Mouse (Mus musculus) kidney, adult 11 months (tissue): Measurements from ENCODE around the gene Cfap36.

ENCODE experiments used
- DNase-seq: peaks from one replicate; pipeline ENCODE4 v3.0.0; 2022

Gene Cfap36

DNA sequence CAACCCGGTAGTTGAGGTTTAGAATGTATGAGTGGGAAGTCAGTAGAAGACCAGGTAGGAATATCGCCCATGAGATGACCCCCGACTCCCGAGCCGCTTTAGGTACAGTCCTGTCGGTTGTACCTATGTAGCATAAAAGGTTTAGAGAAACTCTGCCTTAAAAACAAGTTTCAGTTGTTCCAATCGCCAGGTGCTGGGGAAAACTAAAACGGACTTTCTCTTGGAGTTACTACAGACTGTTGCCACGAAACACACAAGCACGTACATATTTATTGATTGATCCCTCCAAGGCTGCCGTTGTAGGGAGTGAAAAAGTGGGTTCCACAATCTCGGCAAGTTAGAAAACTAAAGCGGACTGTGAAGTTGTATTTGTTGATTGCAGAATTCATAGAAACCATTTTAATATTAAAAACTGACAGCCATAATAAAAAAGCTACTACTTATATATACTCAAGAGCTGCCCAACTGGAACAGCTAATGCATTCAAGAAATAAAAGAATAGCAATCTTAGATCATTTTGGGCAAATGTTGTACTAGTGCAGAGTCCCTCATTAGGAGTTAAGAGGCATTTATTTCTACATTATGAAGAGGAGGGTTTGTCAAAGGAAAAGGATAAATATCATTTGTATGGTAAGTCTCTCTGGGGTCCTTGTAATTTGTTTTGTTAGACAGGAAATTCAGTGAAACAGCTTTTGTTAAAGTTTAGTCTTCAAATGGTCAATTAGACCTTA, 73.3 kb downstream of the Cfap36 start:
- DNase-seq, result no peak

DNA sequence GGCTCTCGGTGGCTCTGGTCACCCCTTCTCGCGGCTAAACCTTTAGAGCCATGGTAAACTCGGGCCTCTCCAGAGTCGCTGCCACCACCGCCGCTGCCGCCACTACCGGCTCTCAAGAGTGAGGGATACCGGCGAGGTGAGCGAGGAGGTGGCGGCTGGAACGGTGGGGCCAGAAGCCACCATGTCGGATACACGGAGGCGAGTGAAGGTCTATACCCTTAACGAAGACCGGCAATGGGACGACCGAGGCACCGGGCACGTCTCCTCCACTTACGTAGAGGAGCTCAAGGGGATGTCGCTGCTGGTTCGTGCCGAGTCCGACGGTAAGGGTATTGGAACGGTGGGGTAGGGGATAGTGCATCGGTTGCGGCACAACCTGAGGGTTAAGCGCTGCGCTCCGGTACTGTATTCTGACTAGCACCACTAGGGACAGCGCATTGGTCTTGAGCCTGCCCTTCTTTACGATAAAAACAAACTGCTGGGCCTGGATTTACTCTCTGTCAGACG, 74.0 kb downstream of the Cfap36 start:
- peak; percentile 57 for DNase-seq

DNA sequence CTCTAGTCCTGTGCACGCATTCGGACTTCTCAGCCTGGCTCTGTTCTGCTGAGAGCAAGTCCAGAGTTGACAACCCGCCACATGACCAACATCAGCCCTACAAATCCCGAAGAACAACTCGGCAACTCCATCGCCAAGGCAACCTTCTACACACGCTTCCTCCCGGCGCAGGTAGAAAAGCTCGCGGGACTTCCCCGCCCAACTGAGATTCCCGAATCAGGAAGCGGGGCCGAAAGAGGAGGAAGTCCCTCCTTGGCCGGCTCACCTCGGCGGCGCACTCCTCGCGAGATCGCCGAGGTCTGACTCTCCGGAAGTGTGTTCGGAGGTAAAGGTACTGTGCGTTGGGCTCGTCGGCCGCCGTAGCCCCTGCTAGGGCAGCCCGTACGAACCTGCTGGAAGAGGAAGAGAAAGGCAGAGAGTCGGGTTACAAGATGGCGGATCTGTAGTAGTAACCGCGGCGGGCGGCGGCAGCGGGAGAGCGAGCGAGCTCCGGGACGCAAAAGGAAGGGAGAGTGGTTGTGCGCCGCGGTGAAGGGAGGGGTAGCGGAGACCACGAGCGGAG, 74.6 kb downstream of the Cfap36 start, which contains the start of gene Ppp4r3b:
Gene Ppp4r3b, plus strand, starts transcription at position 328 of the 562 bp plus-strand sequence.
- DNase-seq, result peak; percentile 99

DNA sequence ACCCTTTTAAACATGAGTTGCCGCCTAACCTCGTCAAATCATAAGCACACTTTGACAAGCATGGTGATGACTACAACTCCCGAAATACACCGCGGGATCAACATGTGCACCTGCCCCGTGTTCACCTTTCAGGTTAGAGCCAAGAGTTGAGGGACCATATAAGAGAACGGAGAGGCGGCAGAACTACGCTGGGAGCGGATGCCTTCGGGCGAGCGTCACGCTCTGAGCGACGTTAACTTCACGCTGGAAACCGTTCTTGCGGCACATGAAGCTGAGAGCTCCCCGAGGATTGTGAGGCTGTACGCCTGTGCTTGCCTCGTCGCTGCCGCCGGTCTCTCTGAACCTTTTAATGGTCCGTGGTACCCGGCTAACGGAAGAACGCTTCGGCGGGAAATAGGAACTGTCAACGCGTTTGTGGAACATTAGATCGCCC, 75.2 kb downstream of the Cfap36 start:
- DNase-seq, result peak; percentile 80
